Mouse (Mus musculus) E14TG2a.4 (cell line): ENCODE measurements around the gene Pawr.
"Not testable (repeated sequence)": the region's sequence is repeated elsewhere in the genome, so short reads cannot be mapped to it uniquely, and the experiment has no call there.

ENCODE experiments used
- CTCF ChIP-seq: conservative IDR thresholded peaks from 2 replicates; pipeline ENCODE4 v1.5.1; 2014; ENCODE audit warnings: low read length
- NANOG ChIP-seq: IDR thresholded peaks from 2 replicates; pipeline ENCODE4 v1.6.1; 2014; ENCODE audit warnings: borderline replicate concordance, low read length, mixed read lengths

DNA sequence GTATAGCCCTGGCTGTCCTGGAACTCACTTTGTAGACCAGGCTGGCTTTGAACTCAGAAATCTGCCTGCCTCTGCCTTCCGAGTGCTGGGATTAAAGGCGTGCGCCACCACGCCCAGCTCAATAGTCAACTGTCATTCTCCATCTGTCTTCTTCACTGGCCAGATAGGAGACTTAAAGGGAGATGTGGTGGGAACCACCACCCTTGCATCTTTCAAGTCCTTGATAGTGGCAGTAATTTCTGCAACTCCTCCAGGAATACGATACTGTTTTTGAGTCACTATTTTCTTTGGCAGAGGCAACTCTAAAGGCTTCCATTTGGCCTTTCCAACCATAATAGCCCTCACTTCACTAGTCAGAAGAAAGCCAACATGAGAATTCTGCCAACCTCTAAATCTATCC is 108.3 kb downstream of the Pawr start:
- not testable (repeated sequence) for TF ChIP-seq CTCF, NANOG
